Mouse (Mus musculus) CD8-positive naive resting alpha-beta T cell, adult 2 months (primary cell): ENCODE results near the gene Foxl2.
A peak's percentile ranks its signal among the peaks of the same experiment; 100 is the strongest.

Experiments used
- DNase-seq, 2 experiments: peaks; one replicate each; pipeline ENCODE4 v3.0.0; 2022; ENCODE audit warnings: low read depth in 2 of 2, low spot score in 2 of 2

The Foxl2 gene

DNA sequence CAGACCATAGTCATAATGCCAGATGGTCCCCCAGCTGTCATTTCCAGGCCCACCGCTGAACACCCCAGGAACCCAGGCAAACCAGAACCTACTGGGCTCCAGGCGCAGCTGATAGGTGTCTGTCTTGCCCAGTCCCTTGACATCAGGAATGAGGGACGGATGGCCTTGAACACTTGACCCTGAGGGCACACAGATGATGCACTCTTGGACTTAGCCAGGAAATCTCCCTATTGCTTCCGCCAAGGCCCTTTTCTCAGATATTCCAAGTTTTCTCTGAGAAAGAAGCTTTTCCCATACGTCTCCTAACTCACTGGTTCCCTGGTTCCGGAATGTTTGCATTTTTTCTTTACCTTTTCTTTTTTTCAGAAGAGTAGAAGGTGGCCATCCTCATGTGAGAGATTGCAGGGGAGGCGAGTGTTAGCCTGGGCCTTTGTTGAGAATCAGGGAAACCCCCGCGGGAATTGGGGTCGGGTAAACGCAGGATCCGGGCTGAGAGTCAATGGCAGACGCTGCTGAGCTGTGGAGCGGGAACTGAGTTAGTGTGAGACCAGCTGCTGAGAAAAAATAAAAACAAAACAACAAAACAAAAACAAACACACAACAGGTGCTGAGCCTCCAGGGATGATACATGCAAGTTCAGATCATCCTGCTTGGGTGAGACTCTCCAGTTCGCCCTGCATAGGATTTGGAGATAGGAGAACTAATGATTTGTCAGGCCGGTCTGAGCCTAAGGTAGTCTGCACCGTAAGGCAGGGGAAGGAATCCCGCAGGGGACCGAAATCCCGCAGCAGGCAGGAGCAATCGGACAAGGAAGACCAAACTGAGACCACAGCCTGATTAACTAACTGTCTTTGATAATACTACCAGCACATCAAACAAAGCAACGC lies 6.7 kb downstream of the Foxl2 start:
- DNase-seq = no peak

DNA sequence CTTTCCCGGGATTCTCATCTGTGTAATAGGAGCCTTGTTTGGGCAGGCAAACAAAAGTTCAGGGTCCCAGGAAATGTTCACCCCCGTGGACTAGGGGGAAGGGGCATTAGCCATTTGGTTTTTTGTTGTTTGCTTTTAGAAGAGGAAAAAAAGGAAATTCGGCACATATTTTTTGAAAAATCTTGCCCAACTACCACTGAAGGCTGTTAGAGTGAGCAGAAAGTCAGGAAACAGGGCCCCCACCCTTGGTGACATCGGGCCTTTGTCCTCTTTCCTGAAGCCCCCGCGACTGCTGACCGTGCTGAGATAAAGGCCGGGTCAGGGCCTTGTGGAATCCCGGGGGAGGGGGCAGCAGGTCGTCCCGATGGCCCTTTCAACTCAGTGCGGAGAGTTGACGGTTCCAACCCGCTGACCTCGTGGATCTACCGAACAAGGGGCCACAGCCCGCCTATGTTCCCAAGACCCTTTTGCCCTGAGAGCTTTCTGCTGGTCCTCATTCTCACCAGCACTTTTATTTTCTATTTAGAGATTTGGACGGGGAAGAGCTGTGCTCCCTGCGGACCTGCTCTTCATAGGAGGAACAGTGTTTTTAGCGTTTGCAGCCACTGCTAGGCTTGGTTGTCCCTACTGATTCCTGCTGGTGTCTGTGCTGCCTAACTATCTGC lies 7.5 kb downstream of the Foxl2 start:
- DNase-seq = no peak

DNA sequence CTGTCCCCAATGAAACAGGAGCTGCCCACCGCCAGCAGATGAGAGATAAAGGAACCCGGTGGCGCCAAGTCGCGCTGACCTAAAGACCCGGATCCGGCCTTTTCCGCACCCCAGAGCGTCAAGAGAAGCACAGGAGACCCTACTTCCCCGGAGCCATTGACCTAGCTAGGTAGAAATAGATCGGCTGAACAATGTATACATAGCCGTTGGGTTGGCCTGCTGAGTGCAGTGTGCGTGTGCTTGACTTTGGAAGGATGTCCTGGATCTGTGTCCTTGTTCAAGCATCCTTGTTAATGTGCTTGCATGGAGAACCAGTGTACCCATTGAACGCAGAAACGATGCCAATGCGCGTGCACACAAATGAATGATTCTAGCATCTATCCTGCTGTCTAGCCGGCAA lies 8.6 kb downstream of the Foxl2 start:
- DNase-seq = no peak

DNA sequence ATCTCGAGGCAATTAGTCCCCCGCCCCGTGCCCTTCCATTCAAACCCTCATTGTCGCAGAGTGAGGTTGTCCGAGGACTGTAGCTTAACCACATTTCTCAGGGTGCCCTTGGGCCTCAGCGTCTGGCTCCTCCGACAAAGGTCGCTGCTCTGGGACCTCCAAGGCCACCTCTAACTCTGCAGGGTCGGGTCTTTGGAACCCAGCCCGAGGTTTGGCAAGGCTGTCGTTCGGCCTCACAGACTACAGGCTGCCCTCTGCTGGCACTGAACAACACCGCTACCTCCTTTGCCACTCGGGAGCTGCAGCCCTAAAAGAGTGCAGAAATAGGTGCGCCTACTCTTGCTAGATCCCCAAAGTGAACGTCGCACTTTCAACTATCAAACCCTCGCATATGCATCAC lies 10.0 kb downstream of the Foxl2 start:
- peak in 1 of 2 experiments; percentile 6 for DNase-seq

DNA sequence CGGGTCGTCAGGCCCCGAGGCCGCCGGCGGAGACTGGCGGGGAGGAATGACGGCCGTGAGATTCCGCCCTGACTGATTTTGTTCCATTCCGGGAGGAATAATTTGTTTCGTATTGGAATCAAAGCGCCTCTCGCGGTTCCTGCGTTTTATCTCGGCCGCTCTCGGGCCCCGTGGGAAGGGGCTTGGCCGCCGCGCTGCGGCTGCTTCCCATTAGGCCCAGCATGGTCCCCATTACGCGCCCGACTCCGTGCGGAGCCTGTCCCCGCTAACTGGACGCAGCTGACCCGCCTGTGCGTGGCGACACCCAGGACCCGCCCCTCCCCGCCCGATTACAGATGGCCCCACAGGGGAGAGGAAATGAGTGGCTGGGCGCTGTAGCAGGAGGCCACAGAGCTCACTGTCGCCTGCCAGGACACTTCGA lies 18.0 kb downstream of the Foxl2 start:
- DNase-seq = no peak

DNA sequence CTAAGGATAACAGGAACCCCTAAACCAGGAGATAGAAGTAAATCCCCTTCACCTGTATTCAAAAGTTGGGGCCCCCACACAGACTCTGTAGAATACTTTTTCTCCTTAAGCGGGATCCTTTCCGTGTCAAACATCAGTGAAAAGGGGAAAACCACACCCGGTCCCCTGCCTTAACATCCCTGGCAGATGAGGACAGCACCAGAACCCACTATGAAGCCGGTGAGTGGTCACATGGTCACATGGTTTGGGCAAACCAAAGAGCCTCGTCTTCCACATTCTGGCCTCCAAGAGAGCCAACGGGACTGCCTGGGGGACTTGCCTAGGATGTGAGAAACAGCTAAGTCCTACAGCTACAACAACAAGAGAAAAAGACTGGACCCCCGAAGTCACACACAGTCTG lies 18.5 kb downstream of the Foxl2 start:
- no peak for DNase-seq

DNA sequence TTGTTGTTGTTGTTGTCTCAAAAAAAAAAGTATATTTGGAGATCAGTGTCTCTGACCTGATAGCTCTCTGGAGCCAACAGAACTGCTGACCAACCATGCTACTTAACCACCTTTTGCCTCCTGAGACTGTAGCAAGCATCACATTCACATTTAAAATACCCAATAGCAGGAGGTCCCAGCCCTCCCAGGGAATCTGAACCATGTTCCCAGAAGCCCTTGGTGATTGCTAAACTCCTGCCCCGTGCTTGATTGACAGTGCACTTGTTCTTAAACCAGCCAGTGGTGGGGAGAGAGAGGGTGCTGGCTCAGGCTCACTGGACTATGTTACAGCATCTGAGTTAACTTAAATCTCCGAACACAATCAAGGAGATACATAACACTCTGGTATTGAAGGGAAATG lies 19.8 kb downstream of the Foxl2 start:
- no peak for DNase-seq

DNA sequence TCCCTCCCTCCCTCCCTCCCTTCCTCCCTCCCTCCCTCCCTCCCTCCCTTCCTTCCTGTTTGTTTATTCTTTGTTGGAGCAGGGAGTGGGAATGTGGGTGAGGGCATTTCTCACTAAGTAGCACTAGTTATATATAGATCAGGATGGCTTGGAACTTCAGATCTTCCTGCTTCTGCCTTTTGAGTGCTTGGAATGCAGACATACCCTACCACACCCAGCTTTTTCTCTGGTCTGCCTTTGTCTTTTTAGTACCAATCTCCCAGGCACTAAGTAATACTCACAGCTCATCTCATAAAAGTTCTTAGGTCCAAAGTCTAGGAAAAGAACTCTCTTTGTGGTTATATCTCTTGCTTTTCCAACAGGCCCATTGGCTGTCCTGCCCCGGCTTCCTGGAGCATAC lies 21.0 kb downstream of the Foxl2 start:
- no peak for DNase-seq

DNA sequence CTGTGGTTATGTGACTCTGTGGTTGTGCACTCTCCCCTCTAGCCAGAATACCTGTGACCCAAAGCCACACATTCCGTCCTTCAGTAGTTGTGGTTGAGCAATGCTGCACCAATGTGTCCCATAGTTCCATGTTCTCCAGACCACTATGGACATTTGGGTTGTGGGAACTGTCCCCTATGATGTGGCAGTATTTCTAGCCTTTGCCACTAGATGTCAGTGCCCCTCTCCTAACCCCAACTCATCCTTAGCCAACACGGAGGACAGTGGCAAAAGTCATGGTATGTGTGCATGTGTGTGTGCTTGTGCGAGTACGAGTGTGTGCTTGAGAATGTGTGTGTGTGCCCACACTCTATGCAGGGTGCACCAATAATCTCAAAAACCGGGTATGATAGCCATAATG lies 21.4 kb downstream of the Foxl2 start:
- DNase-seq = no peak

DNA sequence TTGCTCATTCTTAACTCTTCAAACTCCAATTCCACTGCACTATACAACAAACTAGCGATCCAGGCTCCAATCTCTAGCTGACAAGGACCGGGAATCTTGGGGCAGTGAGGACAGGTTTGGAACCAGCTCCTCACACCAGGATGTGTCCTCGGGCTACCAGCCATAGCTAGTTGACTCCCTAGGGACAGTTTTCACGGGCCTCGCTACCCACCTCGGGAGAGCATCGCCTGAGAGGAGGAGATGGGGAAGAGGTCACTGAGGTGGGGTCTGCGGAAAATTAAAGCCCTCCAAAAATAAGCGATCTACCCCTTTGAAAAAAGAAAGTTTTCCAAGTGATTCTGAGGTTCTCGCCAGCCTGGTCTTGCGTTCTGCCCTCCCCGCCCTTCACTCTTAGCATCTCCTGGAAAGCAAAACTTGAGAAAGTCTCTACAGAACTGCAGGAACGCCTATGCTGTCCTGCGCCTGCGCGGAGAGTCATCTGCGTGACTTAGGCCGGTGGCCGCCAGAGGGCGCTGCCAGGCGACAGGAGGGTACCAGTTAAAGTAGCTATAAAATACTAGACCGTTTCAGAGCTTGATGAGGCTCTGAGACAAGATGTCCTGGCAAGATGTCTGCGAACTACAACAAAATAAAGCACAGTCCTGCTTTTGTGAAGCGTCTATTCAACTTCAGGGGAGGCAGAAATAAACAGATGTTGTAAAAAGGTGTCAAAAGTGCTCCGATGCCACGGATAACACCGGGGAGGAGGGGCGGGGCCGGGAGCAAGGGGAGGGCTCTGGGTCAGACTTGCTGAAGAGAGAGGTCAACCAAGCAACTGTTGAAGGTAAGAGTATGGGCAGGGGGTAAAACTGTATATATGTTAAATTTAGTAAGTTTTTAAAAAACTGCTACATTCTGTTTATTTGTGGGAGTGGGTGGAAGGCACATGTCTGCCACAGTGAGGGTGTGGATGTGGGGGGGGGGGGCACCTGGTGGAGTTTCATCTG lies 24.6 kb downstream of the Foxl2 start:
- DNase-seq = peak; percentile 96

DNA sequence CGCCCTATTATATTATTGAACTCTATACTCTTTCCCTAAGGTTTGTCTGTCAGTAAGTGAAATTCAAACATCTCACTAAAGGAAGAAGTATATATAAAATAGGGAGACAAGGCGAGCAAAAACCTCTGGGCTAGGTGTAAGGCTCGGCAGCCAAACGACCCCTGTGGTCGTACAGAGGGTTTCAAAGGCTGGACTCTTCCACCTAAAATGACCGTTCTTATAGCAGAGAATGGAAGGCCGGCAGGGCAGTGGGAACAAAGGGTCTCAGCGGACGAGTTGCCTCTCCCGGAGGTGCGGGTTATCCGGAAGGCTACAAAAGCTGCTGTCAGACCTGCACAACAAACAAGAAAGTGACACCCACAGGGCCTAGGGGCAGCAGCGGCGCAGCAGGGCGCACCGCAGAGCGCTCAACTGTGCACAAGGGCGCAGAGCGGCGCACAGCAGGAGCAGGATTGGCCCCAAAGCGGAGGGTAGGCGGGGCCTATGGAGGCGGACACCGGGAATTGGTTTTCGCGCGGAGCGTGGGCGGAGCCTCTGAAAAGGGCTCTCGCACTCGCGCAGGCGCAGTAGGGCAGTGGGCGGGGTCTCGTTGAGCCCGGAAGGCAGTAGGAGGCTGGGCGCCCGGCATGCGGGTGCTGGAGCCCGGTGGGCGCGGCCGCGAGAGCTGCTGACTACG lies 30.9 kb downstream of the Foxl2 start, which contains the start of gene Faim:
Faim (plus strand) TSS at position 574 of the 676 bp plus-strand sequence.
- DNase-seq = peak; percentile 100

DNA sequence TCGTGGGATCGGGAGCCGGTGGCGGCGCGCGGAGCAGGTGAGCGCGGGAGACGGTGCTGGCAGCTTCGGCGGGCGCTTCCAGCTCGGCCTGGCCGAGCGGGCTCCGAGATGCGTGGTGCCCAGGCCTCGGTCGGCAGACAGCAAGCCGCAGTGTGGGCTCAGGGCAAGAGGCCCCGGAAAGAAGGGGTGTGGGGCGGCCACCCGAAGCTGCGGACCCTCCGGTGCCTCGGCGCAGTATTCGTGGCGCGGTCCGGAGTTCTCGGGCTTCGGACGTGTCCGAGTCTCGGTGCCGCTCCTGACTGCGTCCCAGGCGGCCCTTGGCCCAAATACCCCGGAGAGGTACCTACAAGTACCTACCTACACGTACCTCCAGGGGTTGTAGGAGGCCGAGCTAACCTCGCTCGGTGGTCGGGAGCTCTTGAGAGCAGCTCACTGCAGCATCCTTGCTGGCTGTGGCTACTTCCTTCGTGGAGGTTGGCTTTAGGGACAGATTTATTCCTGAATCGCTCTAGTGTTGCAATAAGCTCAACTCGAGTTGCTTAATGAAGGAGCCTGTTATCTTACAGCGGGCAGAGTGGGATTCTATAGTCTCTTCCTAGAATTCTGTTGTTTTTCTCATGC lies 31.5 kb downstream of the Foxl2 start:
- DNase-seq = no peak

DNA sequence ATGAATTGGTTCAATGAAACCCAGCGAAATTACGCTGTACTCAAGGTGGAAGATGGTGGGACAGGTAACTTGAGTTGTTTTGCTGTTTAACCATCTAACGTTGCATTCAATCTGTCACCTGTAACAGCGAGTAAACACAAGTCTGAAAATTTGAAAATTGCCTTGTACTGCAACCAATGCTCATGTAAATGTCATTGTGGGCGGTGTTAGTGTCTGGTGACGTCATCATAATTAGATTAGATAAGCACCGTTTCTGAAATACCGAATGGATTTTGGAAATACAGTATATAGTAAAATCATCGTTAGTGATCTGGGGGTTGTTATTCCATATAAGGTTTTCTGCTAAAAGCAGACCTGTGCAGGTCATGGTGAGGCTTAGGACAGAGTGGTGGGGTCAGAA lies 32.0 kb downstream of the Foxl2 start:
- no peak for DNase-seq

DNA sequence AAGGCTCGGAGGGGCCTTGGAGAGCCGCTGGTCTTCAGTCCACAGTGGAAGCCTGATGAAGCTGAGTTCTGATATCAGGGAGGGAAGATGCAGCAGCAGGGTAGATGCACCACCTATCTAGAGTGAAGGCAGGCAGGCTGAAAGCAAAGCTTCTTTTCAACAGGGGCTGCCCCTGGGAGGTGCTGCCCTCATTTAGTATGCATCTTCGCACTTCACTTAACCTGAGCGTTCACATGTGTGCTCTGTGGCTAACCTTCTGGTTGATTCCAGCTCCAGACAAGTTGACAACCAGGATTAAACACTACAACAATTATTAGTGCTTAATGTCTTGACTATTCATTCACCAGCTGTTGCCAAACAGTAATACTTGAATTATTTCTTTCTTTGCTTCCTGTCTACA lies 39.0 kb downstream of the Foxl2 start:
- no peak for DNase-seq

DNA sequence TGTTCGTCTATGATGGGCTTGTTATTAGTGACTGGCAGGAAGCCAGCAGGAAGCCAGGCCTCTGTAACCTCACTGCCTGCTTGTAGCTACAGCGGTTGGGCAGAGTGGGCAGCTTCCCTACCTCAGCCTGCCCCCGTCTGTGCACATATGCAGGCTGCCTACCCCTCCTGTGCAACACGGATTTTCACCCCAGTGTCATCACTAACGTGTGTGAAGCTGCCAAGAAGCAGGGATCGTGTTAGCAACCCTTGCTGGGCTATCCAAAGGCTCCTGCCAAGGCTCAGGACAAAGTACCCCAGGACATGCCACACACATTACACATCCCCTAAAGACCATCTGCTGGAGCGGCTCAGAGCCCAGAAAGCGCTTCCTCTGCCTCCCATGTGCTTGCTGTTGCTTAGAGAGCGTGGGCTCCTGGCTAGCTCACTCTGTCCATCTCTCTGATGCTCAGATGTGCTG lies 44.8 kb downstream of the Foxl2 start:
- no peak for DNase-seq

DNA sequence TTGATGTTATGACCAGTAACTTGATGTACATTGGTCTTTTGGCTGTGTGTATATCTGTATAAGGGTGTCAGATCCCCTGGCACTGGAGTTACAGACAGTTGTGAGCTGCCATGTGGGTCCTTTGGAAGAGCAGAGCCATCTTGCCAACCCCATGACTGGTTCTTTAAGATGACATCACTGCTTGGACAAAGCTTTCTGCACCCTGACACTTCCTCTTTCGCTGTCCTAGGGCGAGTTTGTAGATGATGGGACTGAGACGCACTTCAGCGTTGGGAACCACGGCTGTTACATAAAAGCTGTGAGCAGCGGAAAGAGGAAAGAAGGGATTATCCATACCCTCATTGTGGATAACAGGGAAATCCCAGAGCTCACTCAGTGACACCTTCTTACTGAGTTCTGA lies 46.2 kb downstream of the Foxl2 start:
- no peak for DNase-seq
